Mouse (Mus musculus) liver, adult 2 months (tissue): ENCODE measurements around the gene Gm14862. TPM values are rescaled to one million over a fixed set of nuclear protein-coding genes. Genes with fewer than 3 reads are reported as not detected.
"Not testable (repeated sequence)": the region's sequence is repeated elsewhere in the genome, so short reads cannot be mapped to it uniquely, and the experiment has no call there.

Experiments
- DNase-seq: peaks from one replicate; pipeline ENCODE4 v3.0.0-alpha.2; 2011; ENCODE audit warnings: low read depth, low spot score; ENCODE audit errors: extremely low read depth
- H3K27ac ChIP-seq: fragments of 200-500 bp; replicated peaks from 2 replicates; pipeline ENCODE4 v1.5.1; 2012; ENCODE audit warnings: low read depth, mild to moderate bottlenecking, control low read depth, inconsistent platforms, low read length; ENCODE audit not compliant: insufficient read depth
- H3K27me3 ChIP-seq: fragments of 200-500 bp; 2 replicates; pipeline ENCODE4 v1.6.1; 2012; ENCODE audit warnings: mild to moderate bottlenecking, moderate library complexity, low read length, inconsistent platforms; ENCODE audit not compliant: control insufficient read depth, insufficient read depth
- H3K36me3 ChIP-seq: fragments of 200-500 bp; 2 replicates; pipeline ENCODE4 v1.6.1; 2012; ENCODE audit warnings: low read length, inconsistent platforms; ENCODE audit not compliant: control insufficient read depth, insufficient read depth
- H3K4me1 ChIP-seq: fragments of 200-500 bp; 2 replicates; pipeline ENCODE4 v1.6.1; 2011; ENCODE audit warnings: low read length; ENCODE audit not compliant: control insufficient read depth, insufficient read depth
- H3K4me3 ChIP-seq: fragments of 200-500 bp; 2 replicates; pipeline ENCODE4 v1.5.1; 2011; ENCODE audit warnings: low read depth, mild to moderate bottlenecking, control low read depth, low read length, moderate library complexity; ENCODE audit not compliant: insufficient read depth
- H3K79me2 ChIP-seq: fragments of 200-500 bp; 2 replicates; pipeline ENCODE4 v1.6.1; 2012; ENCODE audit warnings: inconsistent platforms, mild to moderate bottlenecking, low read length, moderate library complexity; ENCODE audit not compliant: control insufficient read depth, insufficient read depth
- H3K9ac ChIP-seq: fragments of 200-500 bp; 2 replicates; pipeline ENCODE4 v1.6.1; 2012; ENCODE audit warnings: low read depth, mild to moderate bottlenecking, control low read depth, inconsistent platforms, low read length
- CTCF ChIP-seq: fragments of 200-500 bp; IDR thresholded peaks from 2 replicates; pipeline ENCODE4 v1.5.1; 2011; ENCODE audit warnings: low read depth, low read length, control low read depth
- POLR2A ChIP-seq: fragments of 200-500 bp; IDR thresholded peaks from 2 replicates; pipeline ENCODE4 v1.6.1; 2011; ENCODE audit warnings: low read length, control low read depth; ENCODE audit not compliant: insufficient read depth; ENCODE audit errors: extremely low read depth
- WGBS: fragments of 180-500 bp; shearing (Covaris S2); methylation state at CpG from one replicate; pipeline ENCODE4 v1.1.7; 2018; 5-methylcytosine and 5-hydroxymethylcytosine counted together
- polyA plus RNA-seq: library from polyadenylated mRNA; depleted of rRNA; stranded (reverse); fragments of >200 nt; gene quantifications from 2 replicates; pipeline ENCODE4 v1.2.3, GENCODE M21; 2012; rRNA removed
- total RNA-seq: library from RNA; depleted of rRNA; stranded (reverse); fragments of >200 nt; gene quantifications from 2 replicates; pipeline ENCODE4 v1.2.3, GENCODE M21; 2014; rRNA removed

Gene Gm14862
- total RNA-seq (not detected in 2 replicates), polyA plus RNA-seq (not detected in 2 replicates)

- DNase-seq = no peak
- TF ChIP-seq CTCF = no peak
- no peak for TF ChIP-seq POLR2A
- Histone ChIP-seq H3K79me2 (no peaks in the 10 kb centered on the region), H3K27ac (no peak within 1 kb of the TSS), H3K4me3 (no peak within 1 kb of the TSS), H3K27me3 (no peaks in the 10 kb centered on the region), H3K9ac (no peak within 1 kb of the TSS), H3K4me1 (no peaks in the 10 kb centered on the region; the same call in 1 of the 2 replicates), H3K36me3 (no peaks in the 10 kb centered on the region)
- WGBS = 87% methylated on average over 5 of the region's 5 CpGs
Measured at GRCm38 (mm10) chrX:9256766-9257165, at the start of gene Gm14862. Gm14862 (minus strand) TSS chrX:9256899.

- Histone ChIP-seq H3K4me3 (no peak overlapping the region), H3K27ac (no peak overlapping the region), H3K79me2 (no peaks in the 10 kb centered on the region), H3K4me1 (no peaks in the 10 kb centered on the region), H3K36me3 (no peaks in the 10 kb centered on the region), H3K9ac (no peak overlapping the region), H3K27me3 (no peaks in the 10 kb centered on the region)
- DNase-seq = no peak
- 85% methylated on average over 1 of the region's 1 CpGs for WGBS
- TF ChIP-seq CTCF (no peak), POLR2A (no peak)
Measured at GRCm38 (mm10) chrX:9303455-9303854, 46.8 kb upstream of the Gm14862 start.

- no peaks in the 10 kb centered on the region for H3K36me3 ChIP-seq
- no peak overlapping the region for H3K4me3 ChIP-seq
- 92% methylated on average over 5 of the region's 5 CpGs for WGBS
- H3K27ac ChIP-seq = no peak overlapping the region
- no peaks in the 10 kb centered on the region for H3K79me2 ChIP-seq
- H3K27me3 ChIP-seq = no peaks in the 10 kb centered on the region
- DNase-seq = no peak
- no peaks in the 10 kb centered on the region for H3K4me1 ChIP-seq
- TF ChIP-seq POLR2A (no peak), CTCF (no peak)
- no peak overlapping the region for H3K9ac ChIP-seq
Measured at GRCm38 (mm10) chrX:9302791-9303190, 46.1 kb upstream of the Gm14862 start.

- Histone ChIP-seq H3K27me3 (no peaks in the 10 kb centered on the region), H3K36me3 (no peaks in the 10 kb centered on the region), H3K27ac (no peak overlapping the region), H3K79me2 (no peaks in the 10 kb centered on the region), H3K4me3 (no peak overlapping the region), H3K9ac (no peak overlapping the region), H3K4me1 (no peaks in the 10 kb centered on the region)
- TF ChIP-seq POLR2A (no peak), CTCF (no peak)
- WGBS = 89% methylated on average over 5 of the region's 5 CpGs
- no peak for DNase-seq
Measured at GRCm38 (mm10) chrX:9298413-9298864, 41.7 kb upstream of the Gm14862 start.

- H3K9ac ChIP-seq, H3K79me2 ChIP-seq, H3K27me3 ChIP-seq, H3K4me3 ChIP-seq, H3K36me3 ChIP-seq, DNase-seq, H3K4me1 ChIP-seq, H3K27ac ChIP-seq: not testable (repeated sequence)
- WGBS = 93% methylated on average over 4 of the region's 4 CpGs
Measured at GRCm38 (mm10) chrX:9293140-9293829, 36.6 kb upstream of the Gm14862 start.

GRCm38 (mm10) chrX:9283464-9283863, 26.8 kb upstream of the Gm14862 start, which contains the start of gene H2al1m:
H2al1m (plus strand) TSS chrX:9283764.
- not testable (repeated sequence) for H3K4me3 ChIP-seq, H3K9ac ChIP-seq, H3K4me1 ChIP-seq, DNase-seq, H3K27ac ChIP-seq, H3K27me3 ChIP-seq, H3K36me3 ChIP-seq, H3K79me2 ChIP-seq
- WGBS = no CpG with 5 or more reads among the region's 1 CpGs
